Mouse (Mus musculus) layer of hippocampus, adult 9-11 months (tissue): ENCODE measurements around the gene Pde2a.

Experiments used
- DNase-seq: peaks from one replicate; pipeline ENCODE4 v3.0.0; 2022

The Pde2a gene

GRCm38 (mm10) chr7:101410267-101410936 lies 11.1 kb upstream of the Pde2a start, which contains the start of gene Gm45837:
Gene Gm45837, plus strand, starts transcription at chr7:101410886.
- no peak for DNase-seq

- peak; percentile 74 for DNase-seq
These were observed 8.7 kb upstream of the Pde2a start for GRCm38 (mm10) chr7:101412796-101413195.

GRCm38 (mm10) chr7:101414209-101414608 lies 7.3 kb upstream of the Pde2a start:
- DNase-seq = no peak

- DNase-seq = peak; percentile 55
These were observed 6.6 kb upstream of the Pde2a start for GRCm38 (mm10) chr7:101414661-101415511.

GRCm38 (mm10) chr7:101415512-101416100 lies 5.9 kb upstream of the Pde2a start:
- DNase-seq = peak; percentile 51

- DNase-seq = no peak
These were observed 5.1 kb upstream of the Pde2a start for GRCm38 (mm10) chr7:101416391-101416790.

- no peak for DNase-seq
These were observed 2.3 kb upstream of the Pde2a start for GRCm38 (mm10) chr7:101419013-101419770.

- no peak for DNase-seq
These were observed 578 bp downstream of the Pde2a start for GRCm38 (mm10) chr7:101422069-101422468.

GRCm38 (mm10) chr7:101422646-101423045 lies 1.2 kb downstream of the Pde2a start:
- DNase-seq = no peak

- no peak for DNase-seq
These were observed 2.5 kb downstream of the Pde2a start for GRCm38 (mm10) chr7:101423970-101424369.

GRCm38 (mm10) chr7:101426692-101427091 lies 5.2 kb downstream of the Pde2a start:
- no peak for DNase-seq

GRCm38 (mm10) chr7:101427736-101428135 lies 6.2 kb downstream of the Pde2a start:
- no peak for DNase-seq

GRCm38 (mm10) chr7:101435038-101435437 lies 13.5 kb downstream of the Pde2a start:
- no peak for DNase-seq

GRCm38 (mm10) chr7:101437876-101438275 lies 16.4 kb downstream of the Pde2a start:
- DNase-seq = no peak

GRCm38 (mm10) chr7:101443093-101443492 lies 21.6 kb downstream of the Pde2a start:
- no peak for DNase-seq

- DNase-seq = no peak
These were observed 22.7 kb downstream of the Pde2a start for GRCm38 (mm10) chr7:101444211-101444610.

GRCm38 (mm10) chr7:101449855-101450254 lies 28.4 kb downstream of the Pde2a start:
- DNase-seq = no peak

GRCm38 (mm10) chr7:101450422-101451401 lies 29.2 kb downstream of the Pde2a start:
- DNase-seq = peak; percentile 73

- no peak for DNase-seq
These were observed 31.2 kb downstream of the Pde2a start for GRCm38 (mm10) chr7:101452669-101453068.

- DNase-seq = no peak
These were observed 31.8 kb downstream of the Pde2a start for GRCm38 (mm10) chr7:101453296-101453695.

GRCm38 (mm10) chr7:101453725-101454124 lies 32.2 kb downstream of the Pde2a start:
- no peak for DNase-seq

GRCm38 (mm10) chr7:101454479-101454878 lies 33.0 kb downstream of the Pde2a start:
- no peak for DNase-seq
